Mouse (Mus musculus): Measurements from ENCODE around the gene E2f8. TPM values are rescaled to one million over a fixed set of nuclear protein-coding genes. Genes with fewer than 3 reads are reported as not detected.
A peak's percentile ranks its signal among the peaks of the same experiment; 100 is the strongest.

The E2f8 gene
- polyA plus RNA-seq, 1 experiment from 2014 or later: 21.9 TPM

GRCm38 (mm10) chr7:48895475-48895874 lies 14.1 kb upstream of the E2f8 start:
- H3K4me3 ChIP-seq (ENCODE audit: low read length): no peak overlapping the region
- WGBS: 92% methylated on average over 4 of the region's 4 CpGs
- H3K9me3 ChIP-seq (ENCODE audit: control insufficient read depth, low read length): no peaks in the 10 kb centered on the region
- no peak for ATAC-seq
- H3K4me1 ChIP-seq (ENCODE audit: control insufficient read depth, insufficient read depth, low read length): no peaks in the 10 kb centered on the region
- H3K9ac ChIP-seq (ENCODE audit: low read depth, low read length): no peak overlapping the region
- no peaks in the 10 kb centered on the region for H3K27me3 ChIP-seq (replicated peaks; ENCODE audit: control insufficient read depth, insufficient read depth, low read length)
- H3K27ac ChIP-seq (ENCODE audit: low read length): no peak overlapping the region
- no peak overlapping the region for H3K4me2 ChIP-seq (ENCODE audit: low read depth, low read length)
- H3K36me3 ChIP-seq (ENCODE audit: control insufficient read depth, insufficient read depth, low read length): no peaks in the 10 kb centered on the region

GRCm38 (mm10) chr7:48894763-48895162 lies 13.4 kb upstream of the E2f8 start:
- no peak overlapping the region for H3K4me3 ChIP-seq (ENCODE audit: low read length)
- H3K27me3 ChIP-seq (replicated peaks; ENCODE audit: control insufficient read depth, insufficient read depth, low read length): no peaks in the 10 kb centered on the region
- no peak overlapping the region for H3K4me2 ChIP-seq (ENCODE audit: low read depth, low read length)
- no peak overlapping the region for H3K27ac ChIP-seq (ENCODE audit: low read length)
- H3K36me3 ChIP-seq (ENCODE audit: control insufficient read depth, insufficient read depth, low read length): no peaks in the 10 kb centered on the region
- WGBS: 61% methylated on average over 6 of the region's 6 CpGs
- ATAC-seq: no peak
- no peaks in the 10 kb centered on the region for H3K4me1 ChIP-seq (ENCODE audit: control insufficient read depth, insufficient read depth, low read length)
- no peaks in the 10 kb centered on the region for H3K9me3 ChIP-seq (ENCODE audit: control insufficient read depth, low read length)
- H3K9ac ChIP-seq (ENCODE audit: low read depth, low read length): no peak overlapping the region

DNA sequence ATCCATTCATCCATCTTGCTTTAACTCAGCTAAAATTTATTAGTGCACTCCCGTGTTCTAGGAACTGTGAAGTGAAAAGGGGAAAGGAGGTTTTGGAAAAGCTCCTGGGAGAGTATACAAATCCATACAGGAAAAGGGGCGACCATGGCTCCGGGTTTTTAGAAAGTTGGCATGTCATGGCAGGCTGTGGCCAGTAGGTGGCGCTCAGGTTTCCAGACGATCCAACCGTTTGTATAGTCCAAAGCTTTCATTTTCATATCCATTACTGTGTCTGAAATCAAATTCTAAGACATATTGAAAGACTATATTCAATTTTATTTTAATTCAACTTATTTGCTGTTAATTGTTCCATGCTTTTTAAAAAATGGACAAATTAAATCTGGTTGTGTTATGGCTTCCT lies 12.8 kb upstream of the E2f8 start:
- Histone ChIP-seq H3K9ac (ENCODE audit: low read depth, low read length) (no peak overlapping the region), H3K27me3 (replicated peaks; ENCODE audit: control insufficient read depth, insufficient read depth, low read length) (no peaks in the 10 kb centered on the region), H3K4me2 (ENCODE audit: low read depth, low read length) (no peak overlapping the region), H3K4me1 (ENCODE audit: control insufficient read depth, insufficient read depth, low read length) (no peaks in the 10 kb centered on the region), H3K27ac (ENCODE audit: low read length) (no peak overlapping the region), H3K9me3 (ENCODE audit: control insufficient read depth, low read length) (no peaks in the 10 kb centered on the region), H3K4me3 (ENCODE audit: low read length) (no peak overlapping the region), H3K36me3 (ENCODE audit: control insufficient read depth, insufficient read depth, low read length) (no peaks in the 10 kb centered on the region)
- ATAC-seq: peak; percentile 36; the same call in 1 of the 2 replicates
- 2% methylated on average over 6 of the region's 6 CpGs for WGBS

- no peaks in the 10 kb centered on the region for H3K4me1 ChIP-seq (ENCODE audit: control insufficient read depth, insufficient read depth, low read length)
- H3K36me3 ChIP-seq (ENCODE audit: control insufficient read depth, insufficient read depth, low read length): no peaks in the 10 kb centered on the region
- H3K4me2 ChIP-seq (ENCODE audit: low read depth, low read length): no peak overlapping the region
- no peak overlapping the region for H3K9ac ChIP-seq (ENCODE audit: low read depth, low read length)
- H3K9me3 ChIP-seq (ENCODE audit: control insufficient read depth, low read length): no peaks in the 10 kb centered on the region
- no peaks in the 10 kb centered on the region for H3K27me3 ChIP-seq (replicated peaks; ENCODE audit: control insufficient read depth, insufficient read depth, low read length)
- no peak overlapping the region for H3K27ac ChIP-seq (ENCODE audit: low read length)
- H3K4me3 ChIP-seq (ENCODE audit: low read length): no peak overlapping the region
- ATAC-seq: no peak
- 82% methylated on average over 7 of the region's 7 CpGs for whole genome bisulfite sequencing
Measured at GRCm38 (mm10) chr7:48893093-48893492, 11.7 kb upstream of the E2f8 start.

DNA sequence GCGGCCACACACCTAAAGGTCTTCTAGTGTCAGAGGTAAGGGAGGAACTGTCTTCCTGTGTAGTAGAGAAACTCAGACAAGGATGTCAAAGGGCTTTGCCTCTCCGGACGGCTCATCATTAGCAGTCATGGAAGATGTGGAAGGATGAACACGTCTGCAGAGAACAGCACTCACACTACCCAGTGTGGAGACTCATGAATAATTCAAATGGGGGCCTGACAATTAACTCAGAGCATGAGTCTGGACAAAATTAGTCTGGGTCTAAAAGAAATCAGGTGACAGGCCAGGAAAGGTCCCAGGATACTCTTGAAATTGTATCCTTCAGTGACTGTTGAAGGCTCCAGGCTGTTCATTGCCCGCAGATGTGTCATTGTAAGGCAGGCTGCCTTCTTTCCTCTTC lies 9.6 kb upstream of the E2f8 start:
- Histone ChIP-seq H3K4me1 (ENCODE audit: control insufficient read depth, insufficient read depth, low read length) (no peaks in the 10 kb centered on the region), H3K9ac (ENCODE audit: low read depth, low read length) (no peak overlapping the region), H3K9me3 (ENCODE audit: control insufficient read depth, low read length) (no peaks in the 10 kb centered on the region), H3K4me2 (ENCODE audit: low read depth, low read length) (no peak overlapping the region), H3K27ac (ENCODE audit: low read length) (no peak overlapping the region), H3K27me3 (replicated peaks; ENCODE audit: control insufficient read depth, insufficient read depth, low read length) (no peaks in the 10 kb centered on the region), H3K4me3 (ENCODE audit: low read length) (no peak overlapping the region), H3K36me3 (ENCODE audit: control insufficient read depth, insufficient read depth, low read length) (no peaks in the 10 kb centered on the region)
- peak; percentile 21; the same call in 1 of the 2 replicates for ATAC-seq
- 74% methylated on average over 5 of the region's 5 CpGs for WGBS

DNA sequence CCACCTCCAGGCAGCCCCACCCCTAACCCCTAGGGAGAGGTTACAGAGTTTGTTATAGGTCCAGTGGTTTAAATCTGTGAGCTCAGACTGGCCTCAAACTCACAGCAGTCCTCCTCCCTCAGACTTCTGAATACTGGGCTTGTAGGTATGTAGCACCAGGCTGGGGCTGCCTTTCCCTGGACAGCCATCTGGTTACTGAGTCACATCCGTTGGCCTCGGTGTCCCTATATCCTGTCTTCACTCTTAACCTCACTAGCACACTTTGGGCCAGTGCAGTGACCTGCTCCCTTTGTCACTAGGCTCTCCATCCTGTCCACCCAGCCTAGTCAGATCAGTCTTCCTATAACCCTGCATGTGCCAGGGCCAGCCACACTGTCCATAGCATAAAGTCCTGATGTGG lies 7.4 kb upstream of the E2f8 start:
- H3K9me3 ChIP-seq (ENCODE audit: control insufficient read depth, low read length): no peaks in the 10 kb centered on the region
- no peak overlapping the region for H3K4me3 ChIP-seq (ENCODE audit: low read length)
- no peak overlapping the region for H3K27ac ChIP-seq (ENCODE audit: low read length)
- H3K27me3 ChIP-seq (replicated peaks; ENCODE audit: control insufficient read depth, insufficient read depth, low read length): no peaks in the 10 kb centered on the region
- no peaks in the 10 kb centered on the region for H3K4me1 ChIP-seq (ENCODE audit: control insufficient read depth, insufficient read depth, low read length)
- 69% methylated on average over 2 of the region's 2 CpGs for WGBS
- 0 out of 2 replicates have a peak, but pooled peaks have one; percentile 12 for ATAC-seq
- H3K4me2 ChIP-seq (ENCODE audit: low read depth, low read length): no peak overlapping the region
- no peak overlapping the region for H3K9ac ChIP-seq (ENCODE audit: low read depth, low read length)
- H3K36me3 ChIP-seq (ENCODE audit: control insufficient read depth, insufficient read depth, low read length): no peaks in the 10 kb centered on the region

DNA sequence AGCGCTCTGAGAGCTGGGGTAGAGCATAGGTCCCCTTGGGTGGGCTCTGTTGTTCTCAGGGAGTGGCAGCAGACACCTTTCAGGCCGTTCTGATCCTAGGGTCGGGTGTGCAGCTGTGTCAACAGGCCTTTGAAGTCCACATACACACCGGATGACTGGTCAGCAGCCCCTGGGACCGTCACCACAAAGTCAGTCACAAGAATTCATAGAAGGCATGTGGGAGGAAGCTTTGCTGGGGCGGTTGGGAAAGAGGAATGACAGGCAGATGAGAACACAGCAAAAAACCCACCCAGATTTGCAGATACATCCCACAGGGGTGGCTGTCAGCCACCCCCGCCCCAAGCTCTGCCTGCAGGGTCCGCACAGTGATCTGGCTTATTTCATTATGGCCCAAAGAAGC lies 6.6 kb upstream of the E2f8 start:
- H3K4me3 ChIP-seq (ENCODE audit: low read length): no peak overlapping the region
- H3K27ac ChIP-seq (ENCODE audit: low read length): no peak overlapping the region
- no peak overlapping the region for H3K4me2 ChIP-seq (ENCODE audit: low read depth, low read length)
- no peak for ATAC-seq
- H3K9ac ChIP-seq (ENCODE audit: low read depth, low read length): no peak overlapping the region
- no peaks in the 10 kb centered on the region for H3K4me1 ChIP-seq (ENCODE audit: control insufficient read depth, insufficient read depth, low read length)
- H3K9me3 ChIP-seq (ENCODE audit: control insufficient read depth, low read length): no peaks in the 10 kb centered on the region
- no peaks in the 10 kb centered on the region for H3K27me3 ChIP-seq (replicated peaks; ENCODE audit: control insufficient read depth, insufficient read depth, low read length)
- no peaks in the 10 kb centered on the region for H3K36me3 ChIP-seq (ENCODE audit: control insufficient read depth, insufficient read depth, low read length)
- WGBS: 38% methylated on average over 8 of the region's 8 CpGs

DNA sequence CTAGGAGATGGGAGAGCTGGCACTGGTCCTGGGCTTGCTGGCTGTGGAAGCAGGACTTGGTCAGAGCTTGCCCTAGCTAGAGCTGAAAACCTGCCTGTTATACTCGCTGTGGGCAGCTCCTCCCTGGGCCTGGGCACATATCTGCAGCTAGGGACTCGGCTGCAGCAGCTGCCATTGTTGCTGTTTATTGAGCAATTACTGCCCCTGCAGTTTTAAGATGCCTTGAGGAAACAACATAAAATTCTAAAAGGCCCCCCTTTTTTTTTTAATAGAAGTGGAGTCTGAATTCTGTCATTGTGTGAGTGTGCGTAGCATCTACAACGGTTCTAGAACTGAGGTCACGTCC lies 2.8 kb upstream of the E2f8 start:
- WGBS: 60% methylated on average over 5 of the region's 5 CpGs
- H3K27me3 ChIP-seq (replicated peaks; ENCODE audit: control insufficient read depth, insufficient read depth, low read length): no peaks in the 10 kb centered on the region
- H3K9me3 ChIP-seq (ENCODE audit: control insufficient read depth, low read length): no peaks in the 10 kb centered on the region
- no peak overlapping the region for H3K9ac ChIP-seq (ENCODE audit: low read depth, low read length)
- H3K4me2 ChIP-seq (ENCODE audit: low read depth, low read length): no peak overlapping the region
- no peak overlapping the region for H3K27ac ChIP-seq (ENCODE audit: low read length)
- no peak for ATAC-seq
- no peak overlapping the region for H3K4me3 ChIP-seq (ENCODE audit: low read length)
- no peaks in the 10 kb centered on the region for H3K36me3 ChIP-seq (ENCODE audit: control insufficient read depth, insufficient read depth, low read length)
- H3K4me1 ChIP-seq (ENCODE audit: control insufficient read depth, insufficient read depth, low read length): peaks cover 10% of the 10 kb centered on the region

- H3K4me3 ChIP-seq (ENCODE audit: low read length): no peak overlapping the region
- ATAC-seq: no peak
- H3K4me2 ChIP-seq (ENCODE audit: low read depth, low read length): no peak overlapping the region
- no peaks in the 10 kb centered on the region for H3K36me3 ChIP-seq (ENCODE audit: control insufficient read depth, insufficient read depth, low read length)
- no peaks in the 10 kb centered on the region for H3K27me3 ChIP-seq (replicated peaks; ENCODE audit: control insufficient read depth, insufficient read depth, low read length)
- no peaks in the 10 kb centered on the region for H3K9me3 ChIP-seq (ENCODE audit: control insufficient read depth, low read length)
- H3K4me1 ChIP-seq (ENCODE audit: control insufficient read depth, insufficient read depth, low read length): peaks cover 13% of the 10 kb centered on the region
- WGBS: 88% methylated on average over 4 of the region's 4 CpGs
- no peak overlapping the region for H3K9ac ChIP-seq (ENCODE audit: low read depth, low read length)
- no peak overlapping the region for H3K27ac ChIP-seq (ENCODE audit: low read length)
Measured at GRCm38 (mm10) chr7:48883525-48884265, 2.3 kb upstream of the E2f8 start.

Measured in intestine, embryonic 16.5 days (tissue).